Mouse (Mus musculus): Measurements from ENCODE around the gene Trub1.

DNA sequence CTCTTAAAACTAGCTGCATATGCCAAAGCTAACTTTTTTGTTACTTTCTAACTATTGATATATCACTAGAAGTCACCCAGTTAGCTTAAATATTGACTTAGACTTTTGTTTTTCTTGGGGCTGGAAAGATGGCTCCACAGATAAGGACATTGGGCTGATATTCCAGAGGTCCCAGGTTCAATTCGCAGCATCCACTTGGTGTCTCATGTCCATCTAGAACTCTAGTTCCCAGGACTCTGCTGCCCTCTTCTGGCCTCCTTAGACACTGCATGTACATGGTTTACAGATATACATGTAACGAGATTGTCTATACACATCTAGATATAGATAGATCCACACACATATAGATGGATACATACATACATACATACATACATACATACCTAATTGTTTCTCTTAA lies 4.4 kb downstream of the Trub1 start:
- TF ChIP-seq GATA1 (IDR thresholded peaks at IDR 0.05; ENCODE audit: borderline replicate concordance, low read length) (no peak), FLI1 (IDR thresholded peaks at IDR 0.05; ENCODE audit: low read length) (no peak)

All from megakaryocyte, embryonic 14.5 days (primary cell).